Comparison of ENCODE assay signal across 8 mouse cellular contexts in genomic region chr11:106255174-106255573, GRCm38 (mm10). TPM values are rescaled to one million over a fixed set of nuclear protein-coding genes. Genes with fewer than 3 reads are reported as not detected.
A peak's percentile ranks its signal among the peaks of the same experiment; 100 is the strongest.
DNase-seq lines count a peak whose midpoint lies in the region; ATAC-seq and TF ChIP-seq lines count a peak whose summit lies in the region.

No protein-coding gene starts in this region.

- no peak for TF ChIP-seq CTCF in MEL (IDR thresholded peaks at IDR 0.05 in 2 of 3, conservative IDR thresholded peaks at IDR 0.05 in 1 of 3; ENCODE audit: control insufficient read depth in 1 of 3, insufficient read depth in 1 of 3, low read depth in 2 of 3, low read length in 3 of 3, poor library complexity in 1 of 3, severe bottlenecking in 1 of 3)
- TF ChIP-seq CTCF in liver, embryonic 14.5 days (IDR thresholded peaks at IDR 0.05; ENCODE audit: low read depth), result 0 out of 2 replicates have a peak, but pooled peaks have one; percentile 3

- 2% methylated on average over 22 of the region's 22 CpGs for WGBS in heart, embryonic 14.5 days
- 4% methylated on average over 22 of the region's 22 CpGs for WGBS in forebrain, embryonic 14.5 days
- WGBS in liver, embryonic 14.5 days (ENCODE audit: insufficient replicate concordance), result under 1% methylated on average over 22 of the region's 22 CpGs

- no peak for TF ChIP-seq RAD21 in MEL (IDR thresholded peaks at IDR 0.05; ENCODE audit: low read depth, low read length)

- H3K9me3 ChIP-seq in heart, embryonic 14.5 days (ENCODE audit: control insufficient read depth, low read length), result no peaks in the 10 kb centered on the region
- H3K9me3 ChIP-seq in MEL (replicated peaks; ENCODE audit: insufficient read depth, low read length), result no peaks in the 10 kb centered on the region
- no peaks in the 10 kb centered on the region for H3K9me3 ChIP-seq in forebrain, embryonic 14.5 days (replicated peaks; ENCODE audit: control insufficient read depth, low read length)
- H3K9me3 ChIP-seq in liver, embryonic 14.5 days (ENCODE audit: control insufficient read depth, low read length), result no peaks in the 10 kb centered on the region

- peak overlapping the region; percentile 85 for H3K9ac ChIP-seq in heart, embryonic 14.5 days (ENCODE audit: low read length)
- peak overlapping the region; percentile 83 for H3K9ac ChIP-seq in MEL (ENCODE audit: control insufficient read depth, low read depth, low read length, poor library complexity, severe bottlenecking)
- H3K9ac ChIP-seq in forebrain, embryonic 14.5 days (ENCODE audit: low read length), result peak overlapping the region; percentile 87
- H3K9ac ChIP-seq in liver, embryonic 14.5 days (replicated peaks), result peak overlapping the region; percentile 93

- H3K4me2 ChIP-seq in heart, embryonic 14.5 days (ENCODE audit: low read length), result peak overlapping the region; percentile 95
- H3K4me2 ChIP-seq in forebrain, embryonic 14.5 days (ENCODE audit: low read length), result peak overlapping the region; percentile 98
- peak overlapping the region; percentile 79 for H3K4me2 ChIP-seq in liver, embryonic 14.5 days (ENCODE audit: low read depth)

- no peaks in the 10 kb centered on the region for H3K27me3 ChIP-seq in heart, embryonic 14.5 days (ENCODE audit: control insufficient read depth, insufficient read depth, low read length)
- no peaks in the 10 kb centered on the region for H3K27me3 ChIP-seq in MEL (ENCODE audit: control insufficient read depth in 1 of 2, insufficient read depth in 2 of 2, low read length in 2 of 2)
- no peaks in the 10 kb centered on the region for H3K27me3 ChIP-seq in forebrain, embryonic 14.5 days (replicated peaks; ENCODE audit: control insufficient read depth, insufficient read depth, low read length)
- no peaks in the 10 kb centered on the region for H3K27me3 ChIP-seq in liver, embryonic 14.5 days (ENCODE audit: control insufficient read depth, insufficient read depth, low read length)

- no peak; the same call in 1 of the 2 replicates for ATAC-seq in heart, embryonic 14.5 days (ENCODE audit: insufficient number of reproducible peaks, insufficient read depth, low FRiP score, low read depth)
- peak; percentile 11 for ATAC-seq in forebrain, embryonic 14.5 days
- no peak for ATAC-seq in liver, embryonic 14.5 days (ENCODE audit: insufficient read depth)
- no peak for ATAC-seq in CD4-positive, CD25-positive, alpha-beta regulatory T cell, adult 4 months

- peaks cover 64% of the 10 kb centered on the region for H3K36me3 ChIP-seq in heart, embryonic 14.5 days (ENCODE audit: control insufficient read depth, insufficient read depth, low read length)
- peaks cover 19 to 21% of the 10 kb centered on the region in 2 experiments for H3K36me3 ChIP-seq in MEL (ENCODE audit: control insufficient read depth in 1 of 2, insufficient read depth in 2 of 2, low read length in 2 of 2)
- H3K36me3 ChIP-seq in forebrain, embryonic 14.5 days (ENCODE audit: control insufficient read depth, insufficient read depth, low read length), result peaks cover 51% of the 10 kb centered on the region
- H3K36me3 ChIP-seq in liver, embryonic 14.5 days (replicated peaks; ENCODE audit: control insufficient read depth, insufficient read depth, low read depth), result peaks cover 45% of the 10 kb centered on the region

- peak overlapping the region; percentile 50 to 74 for H3K4me3 ChIP-seq in heart, embryonic 14.5 days (ENCODE audit: control insufficient read depth in 1 of 2, insufficient read depth in 1 of 2, low read depth in 1 of 2, low read length in 2 of 2)
- peak overlapping the region; percentile 78 to 94 for H3K4me3 ChIP-seq in MEL (ENCODE audit: control insufficient read depth in 1 of 2, insufficient read depth in 1 of 2, low read depth in 2 of 2, low read length in 2 of 2)
- peak overlapping the region; percentile 79 for H3K4me3 ChIP-seq in forebrain, embryonic 14.5 days (ENCODE audit: low read depth, low read length)
- H3K4me3 ChIP-seq in liver, embryonic 14.5 days (ENCODE audit: insufficient read depth in 1 of 2, low read depth in 2 of 2, low read length in 2 of 2), result peak overlapping the region; percentile 95 to 99

- H3K79me2 ChIP-seq in MEL (ENCODE audit: control insufficient read depth, insufficient read depth, low read length, poor library complexity), result peaks cover 59% of the 10 kb centered on the region

- TF ChIP-seq EP300 in MEL (IDR thresholded peaks at IDR 0.05; ENCODE audit: low read depth in 1 of 2, low read length in 2 of 2), result no peak
- no peak for TF ChIP-seq EP300 in liver, embryonic 14.5 days (IDR thresholded peaks at IDR 0.05; ENCODE audit: low read depth)

- H3K4me1 ChIP-seq in heart, embryonic 14.5 days (ENCODE audit: control insufficient read depth in 2 of 2, insufficient read depth in 2 of 2, low read length in 2 of 2), result peaks cover 4 to 18% of the 10 kb centered on the region in 2 experiments
- peaks cover 3 to 18% of the 10 kb centered on the region in 2 experiments; a peak in 3 of 4 replicates for H3K4me1 ChIP-seq in MEL (ENCODE audit: control insufficient read depth in 1 of 2, insufficient read depth in 2 of 2, low read length in 2 of 2)
- peaks cover 16% of the 10 kb centered on the region for H3K4me1 ChIP-seq in forebrain, embryonic 14.5 days (ENCODE audit: control insufficient read depth, insufficient read depth, low read length)
- peaks cover 11 to 17% of the 10 kb centered on the region in 2 experiments for H3K4me1 ChIP-seq in liver, embryonic 14.5 days (replicated peaks; ENCODE audit: control insufficient read depth in 2 of 2, insufficient read depth in 2 of 2, low read length in 1 of 2)

- TF ChIP-seq POLR2A in MEL (IDR thresholded peaks at IDR 0.05; ENCODE audit: control insufficient read depth in 1 of 2, insufficient read depth in 1 of 2, low read depth in 1 of 2, low read length in 2 of 2, poor library complexity in 1 of 2), result no peak

- DNase-seq in heart, adult 9 months (ENCODE audit: low spot score in 2 of 2), result no peak
- no peak for DNase-seq in MEL (ENCODE audit: low read depth, low spot score)
- DNase-seq in forebrain, embryonic 14.5 days (ENCODE audit: low spot score), result no peak
- no peak for DNase-seq in liver, embryonic 14.5 days (ENCODE audit: low read depth in 3 of 3, low spot score in 3 of 3)
- no peak for DNase-seq in spleen, adult 18-20 months
- no peak for DNase-seq in cerebellum, adult 18-20 months

- peak overlapping the region; percentile 36 to 71; a peak in 3 of 4 replicates for H3K27ac ChIP-seq in heart, embryonic 14.5 days (replicated peaks in 1 of 2; ENCODE audit: control insufficient read depth in 1 of 2, insufficient read depth in 1 of 2, low read depth in 2 of 2, low read length in 2 of 2)
- H3K27ac ChIP-seq in MEL (ENCODE audit: control insufficient read depth, low read depth, low read length), result peak overlapping the region; percentile 84
- no peak overlapping the region for H3K27ac ChIP-seq in forebrain, embryonic 14.5 days (ENCODE audit: low read depth, low read length)
- H3K27ac ChIP-seq in liver, embryonic 14.5 days, result no peak overlapping the region; the same call in none of the 2 replicates

RNA-seq across cellular contexts. Expression of gene Ftsj3, which starts 0.7 kb away (rescaled TPM):
- 31.7 and 34.1 TPM in 2 replicates for polyA plus RNA-seq in heart, embryonic 14.5 days (2014; fragmentation: Nextera tagmentation; extraction: Ambion mirVana)
- 268 and 308 TPM in 2 replicates for total RNA-seq in MEL (2012; rRNA removed)
- 100 to 1,000 TPM in 1 of 2 experiments, not detected in 1; 205 TPM for polyA plus RNA-seq in MEL (2012; ENCODE audit: insufficient read depth in 1 of 2, insufficient read length in 2 of 2, low read depth in 1 of 2, low replicate concordance in 2 of 2, missing spikeins in 1 of 2)
- 34.6 and 35.8 TPM in 2 replicates for polyA plus RNA-seq in forebrain, embryonic 14.5 days (2014; fragmentation: Nextera tagmentation; extraction: Ambion mirVana)
- 15.5 and 25.7 TPM in 2 replicates for polyA plus RNA-seq in liver, embryonic 14.5 days (2012; rRNA removed)
- polyA plus RNA-seq in liver, embryonic 14.5 days (2014; fragmentation: Nextera tagmentation; extraction: Ambion mirVana), result 36.8 and 40.1 TPM in 2 replicates
- 10 to 100 TPM; 52.9 to 85.8 TPM for polyA plus RNA-seq in CD4-positive, CD25-positive, alpha-beta regulatory T cell, adult 4 months (2017; shearing (Covaris generic))

RNA-seq across cellular contexts. Expression of gene Psmc5, which starts 0.8 kb away (rescaled TPM):
- polyA plus RNA-seq in heart, embryonic 14.5 days (2014; fragmentation: Nextera tagmentation; extraction: Ambion mirVana), result 200 and 207 TPM in 2 replicates
- total RNA-seq in MEL (2012; rRNA removed), result 426 and 451 TPM in 2 replicates
- polyA plus RNA-seq in MEL (2012; ENCODE audit: insufficient read depth in 1 of 2, insufficient read length in 2 of 2, low read depth in 1 of 2, low replicate concordance in 2 of 2, missing spikeins in 1 of 2), result 100 to 1,000 TPM; 112 to 290 TPM
- 279 and 286 TPM in 2 replicates for polyA plus RNA-seq in forebrain, embryonic 14.5 days (2014; fragmentation: Nextera tagmentation; extraction: Ambion mirVana)
- polyA plus RNA-seq in liver, embryonic 14.5 days (2012; rRNA removed), result 59.6 and 107 TPM in 2 replicates
- 123 and 132 TPM in 2 replicates for polyA plus RNA-seq in liver, embryonic 14.5 days (2014; fragmentation: Nextera tagmentation; extraction: Ambion mirVana)
- polyA plus RNA-seq in CD4-positive, CD25-positive, alpha-beta regulatory T cell, adult 4 months (2017; shearing (Covaris generic)), result 100 to 1,000 TPM; 161 to 197 TPM

RNA-seq across cellular contexts. Expression of gene Smarcd2, which starts 17.6 kb away (rescaled TPM):
- 18.1 and 22.9 TPM in 2 replicates for polyA plus RNA-seq in heart, embryonic 14.5 days (2014; fragmentation: Nextera tagmentation; extraction: Ambion mirVana)
- total RNA-seq in MEL (2012; rRNA removed), result 116 and 131 TPM in 2 replicates
- polyA plus RNA-seq in MEL (2012; ENCODE audit: insufficient read depth in 1 of 2, insufficient read length in 2 of 2, low read depth in 1 of 2, low replicate concordance in 2 of 2, missing spikeins in 1 of 2), result 100 to 1,000 TPM in 1 of 2 experiments, not detected in 1; 123 TPM
- polyA plus RNA-seq in forebrain, embryonic 14.5 days (2014; fragmentation: Nextera tagmentation; extraction: Ambion mirVana), result 11.1 and 11.7 TPM in 2 replicates
- 38.8 and 39.1 TPM in 2 replicates for polyA plus RNA-seq in liver, embryonic 14.5 days (2012; rRNA removed)
- 23.9 and 29.0 TPM in 2 replicates for polyA plus RNA-seq in liver, embryonic 14.5 days (2014; fragmentation: Nextera tagmentation; extraction: Ambion mirVana)
- polyA plus RNA-seq in CD4-positive, CD25-positive, alpha-beta regulatory T cell, adult 4 months (2017; shearing (Covaris generic)), result 10 to 100 TPM; 12.3 to 23.7 TPM

RNA-seq across cellular contexts. Expression of gene Tcam1, which starts 21.3 kb away (rescaled TPM):
- polyA plus RNA-seq in heart, embryonic 14.5 days (2014; fragmentation: Nextera tagmentation; extraction: Ambion mirVana), result 0.05 and 0.07 TPM in 2 replicates
- 4.3 and 4.6 TPM in 2 replicates for total RNA-seq in MEL (2012; rRNA removed)
- 1 to 10 TPM in 1 of 2 experiments, not detected in 1; 8.9 TPM for polyA plus RNA-seq in MEL (2012; ENCODE audit: insufficient read depth in 1 of 2, insufficient read length in 2 of 2, low read depth in 1 of 2, low replicate concordance in 2 of 2, missing spikeins in 1 of 2)
- polyA plus RNA-seq in forebrain, embryonic 14.5 days (2014; fragmentation: Nextera tagmentation; extraction: Ambion mirVana), result 0.05 and 0.22 TPM in 2 replicates
- 0.17 and 0.20 TPM in 2 replicates for polyA plus RNA-seq in liver, embryonic 14.5 days (2012; rRNA removed)
- polyA plus RNA-seq in liver, embryonic 14.5 days (2014; fragmentation: Nextera tagmentation; extraction: Ambion mirVana), result 0.09 and 0.18 TPM in 2 replicates
- polyA plus RNA-seq in CD4-positive, CD25-positive, alpha-beta regulatory T cell, adult 4 months (2017; shearing (Covaris generic)), result under 1 TPM; 0.39 TPM

RNA-seq across cellular contexts. Expression of gene Ddx42, which starts 38.4 kb away (rescaled TPM):
- 43.0 and 44.9 TPM in 2 replicates for polyA plus RNA-seq in heart, embryonic 14.5 days (2014; fragmentation: Nextera tagmentation; extraction: Ambion mirVana)
- total RNA-seq in MEL (2012; rRNA removed), result 56.1 and 62.6 TPM in 2 replicates
- 10 to 100 TPM in 1 of 2 experiments, not detected in 1; 57.7 TPM for polyA plus RNA-seq in MEL (2012; ENCODE audit: insufficient read depth in 1 of 2, insufficient read length in 2 of 2, low read depth in 1 of 2, low replicate concordance in 2 of 2, missing spikeins in 1 of 2)
- 65.6 and 75.2 TPM in 2 replicates for polyA plus RNA-seq in forebrain, embryonic 14.5 days (2014; fragmentation: Nextera tagmentation; extraction: Ambion mirVana)
- polyA plus RNA-seq in liver, embryonic 14.5 days (2012; rRNA removed), result 7.8 and 13.5 TPM in 2 replicates
- 20.7 and 22.8 TPM in 2 replicates for polyA plus RNA-seq in liver, embryonic 14.5 days (2014; fragmentation: Nextera tagmentation; extraction: Ambion mirVana)
- 100 to 1,000 TPM in 1 of 2 experiments, 10 to 100 TPM in 1; 84.7 to 135 TPM for polyA plus RNA-seq in CD4-positive, CD25-positive, alpha-beta regulatory T cell, adult 4 months (2017; shearing (Covaris generic))

Comparison
In these comparisons a context has a peak if more than half of its experiments do, and no peak if none do; other contexts are left out.
1. H3K27ac ChIP-seq: peak in heart, embryonic 14.5 days (2 of 2) and MEL (single experiment); none in forebrain, embryonic 14.5 days (single experiment) and liver, embryonic 14.5 days (single experiment).
2. Peak in every context shown above with its lines, with median percentiles within 50 percentile points of each other: H3K4me2 ChIP-seq, H3K4me3 ChIP-seq and H3K9ac ChIP-seq.